Mouse (Mus musculus) fibroblast of lung, adult 2 months (primary cell): ENCODE data around the gene Adamts7.

Source experiments
- DNase-seq: peaks from one replicate; pipeline ENCODE4 v3.0.0-alpha.2; 2011; ENCODE audit warnings: low read depth

The Adamts7 gene

DNA sequence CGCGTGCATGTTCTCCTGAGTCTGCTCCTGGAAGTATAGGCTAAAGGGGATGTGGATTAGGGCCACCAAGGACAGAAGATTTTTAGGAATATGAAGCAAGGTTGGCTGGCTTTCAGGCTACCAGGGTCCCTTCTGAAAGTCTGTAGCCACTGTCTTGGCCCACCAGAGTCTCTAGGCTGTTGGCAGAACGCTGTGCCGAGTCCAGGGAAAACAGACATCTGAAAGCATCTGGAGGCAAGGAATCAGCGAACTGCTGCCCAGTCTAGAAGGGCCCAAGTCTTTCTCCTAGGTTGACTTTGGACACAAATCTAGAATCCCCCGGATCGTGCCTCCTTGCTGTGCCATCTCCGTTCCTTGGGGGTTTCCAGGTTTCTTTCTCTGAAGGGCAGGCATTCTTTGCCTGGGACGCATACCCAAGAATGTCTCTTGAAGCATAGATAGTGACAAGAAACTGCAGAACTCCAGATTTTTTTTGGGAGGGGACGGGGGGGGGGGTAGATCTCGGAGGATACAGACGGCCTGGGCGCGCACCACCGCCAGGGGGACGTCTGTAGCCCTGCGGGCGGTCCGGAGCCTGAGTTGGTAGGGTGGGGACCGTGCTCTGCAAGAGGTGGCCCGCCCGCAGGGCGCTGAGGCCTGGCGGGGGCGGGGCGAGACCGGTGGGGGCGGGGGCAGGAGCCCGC is 485 bp upstream of the Adamts7 start:
- no peak for DNase-seq

GRCm38 (mm10) chr9:90163749-90164095 is 853 bp downstream of the Adamts7 start:
- DNase-seq: no peak

GRCm38 (mm10) chr9:90164670-90165453 is 2.0 kb downstream of the Adamts7 start:
- DNase-seq: no peak

GRCm38 (mm10) chr9:90165590-90165989 is 2.7 kb downstream of the Adamts7 start:
- DNase-seq: no peak

DNA sequence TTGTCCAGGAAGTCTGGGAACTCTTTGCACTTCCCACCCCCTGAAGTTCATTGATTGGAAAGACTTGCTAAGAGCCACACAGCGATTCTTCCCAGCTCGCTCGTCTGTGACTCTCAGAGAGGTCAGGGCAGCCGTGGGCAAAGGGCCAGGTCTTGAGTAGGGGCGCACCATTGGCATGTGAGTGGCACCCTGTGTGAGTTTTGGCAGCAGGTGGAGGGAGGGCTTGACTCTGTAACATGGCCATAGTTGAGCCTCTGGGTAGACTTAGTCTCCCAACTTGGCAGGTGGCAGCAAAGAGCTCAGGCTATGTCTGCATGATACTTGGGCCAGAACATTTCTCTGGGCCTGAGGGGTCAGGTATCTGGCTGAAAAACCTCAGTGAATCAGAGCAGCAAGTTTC is 3.7 kb downstream of the Adamts7 start:
- DNase-seq: no peak

DNA sequence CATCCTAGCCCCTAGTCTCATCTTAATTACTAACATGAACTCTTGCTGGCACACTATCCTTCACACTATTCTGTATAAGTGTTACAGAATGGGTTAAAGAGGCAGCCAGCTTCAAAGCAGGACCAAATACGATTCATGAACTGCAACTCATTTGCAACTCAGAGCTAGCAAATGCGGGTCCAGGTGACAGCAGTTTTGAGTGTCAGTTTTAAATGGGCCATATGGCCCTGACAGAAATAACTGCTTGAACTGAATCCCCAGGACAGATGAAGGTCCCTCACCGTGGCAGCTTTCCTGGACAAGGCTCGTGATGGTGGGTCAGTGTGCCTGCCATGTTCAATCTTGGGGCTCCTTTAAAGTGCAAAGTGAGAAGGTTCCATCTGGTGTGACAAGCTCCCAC is 7.1 kb downstream of the Adamts7 start:
- no peak for DNase-seq

GRCm38 (mm10) chr9:90171421-90171820 is 8.6 kb downstream of the Adamts7 start:
- DNase-seq: no peak

DNA sequence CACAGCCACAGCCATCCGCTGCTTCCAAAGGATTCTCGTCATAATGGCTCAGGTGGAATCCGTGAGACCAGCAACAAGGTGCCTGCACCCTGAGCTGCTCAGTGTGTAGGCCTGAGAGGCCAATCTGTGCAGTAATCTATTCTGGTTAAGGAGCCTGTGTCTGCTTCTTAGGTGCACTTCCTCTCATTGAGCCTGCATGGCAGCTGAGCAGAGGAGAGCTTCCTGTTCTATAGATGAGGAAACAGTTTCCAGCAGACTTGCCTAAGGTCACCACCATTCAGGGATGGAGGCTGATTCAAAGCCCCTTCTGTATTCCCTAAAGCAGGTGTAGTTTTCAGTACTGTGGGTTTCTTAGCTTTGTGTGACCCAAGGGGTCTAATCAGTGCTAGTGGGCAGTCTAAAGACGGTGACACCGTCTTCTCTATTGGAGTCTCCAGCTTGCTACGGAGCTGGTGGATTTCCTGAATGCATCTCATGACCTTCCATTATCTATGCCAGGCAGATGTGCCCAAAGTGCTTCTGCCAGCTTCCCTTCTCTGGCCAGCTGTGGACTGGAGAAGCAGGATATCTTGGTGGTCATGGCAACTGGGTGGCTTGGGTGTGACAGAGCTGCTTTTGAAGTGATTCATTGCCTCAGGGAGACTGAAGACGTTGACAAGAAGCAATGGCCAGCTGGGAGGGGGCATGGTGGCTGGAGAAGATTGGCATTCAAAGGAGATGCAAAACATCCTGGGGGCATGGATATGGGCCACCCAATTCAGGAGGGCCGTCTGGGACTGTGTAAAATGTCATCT is 9.9 kb downstream of the Adamts7 start:
- DNase-seq: no peak

DNA sequence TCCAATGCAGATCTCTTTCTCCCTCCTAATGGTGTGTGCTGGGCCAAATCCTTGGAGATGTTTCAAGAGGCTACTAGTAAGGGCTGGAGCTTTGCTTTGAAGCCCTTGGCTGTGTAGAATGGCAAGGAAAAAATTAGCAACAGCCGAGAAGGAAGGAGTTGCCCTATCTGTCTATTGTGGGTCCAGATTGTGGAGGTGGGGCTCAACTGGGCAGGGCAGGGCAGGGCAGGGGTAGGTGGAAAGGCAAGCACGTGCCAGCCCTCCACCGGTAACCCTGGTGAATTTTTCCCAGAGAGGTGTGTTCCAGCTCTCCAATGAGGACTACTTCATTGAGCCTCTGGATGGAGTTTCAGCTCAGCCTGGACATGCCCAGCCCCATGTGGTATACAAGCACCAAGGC is 10.5 kb downstream of the Adamts7 start:
- no peak for DNase-seq

DNA sequence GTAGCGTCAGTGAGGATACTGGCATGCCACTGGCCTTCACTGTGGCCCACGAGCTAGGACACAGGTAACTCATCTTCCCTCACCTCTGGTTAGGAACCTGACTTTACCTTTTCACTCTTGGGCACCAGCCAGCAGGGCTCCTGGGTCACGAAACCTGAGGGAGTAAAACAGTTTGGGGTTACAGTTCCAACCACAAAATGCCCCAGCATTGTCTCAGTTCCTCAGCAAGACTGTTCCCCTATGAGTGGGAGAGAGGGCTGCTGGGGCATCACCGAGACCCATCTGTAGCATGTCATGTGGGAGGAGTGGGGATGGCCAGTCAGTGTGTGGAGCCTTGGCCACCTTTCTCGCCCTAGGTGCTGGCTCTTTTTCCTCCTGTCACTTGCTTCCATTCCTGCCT is 16.5 kb downstream of the Adamts7 start:
- no peak for DNase-seq

- no peak for DNase-seq
Measured at GRCm38 (mm10) chr9:90181656-90182388, 19.0 kb downstream of the Adamts7 start.

GRCm38 (mm10) chr9:90182636-90183421 is 20.0 kb downstream of the Adamts7 start:
- no peak for DNase-seq

- no peak for DNase-seq
Measured at GRCm38 (mm10) chr9:90183550-90183949, 20.7 kb downstream of the Adamts7 start.

DNA sequence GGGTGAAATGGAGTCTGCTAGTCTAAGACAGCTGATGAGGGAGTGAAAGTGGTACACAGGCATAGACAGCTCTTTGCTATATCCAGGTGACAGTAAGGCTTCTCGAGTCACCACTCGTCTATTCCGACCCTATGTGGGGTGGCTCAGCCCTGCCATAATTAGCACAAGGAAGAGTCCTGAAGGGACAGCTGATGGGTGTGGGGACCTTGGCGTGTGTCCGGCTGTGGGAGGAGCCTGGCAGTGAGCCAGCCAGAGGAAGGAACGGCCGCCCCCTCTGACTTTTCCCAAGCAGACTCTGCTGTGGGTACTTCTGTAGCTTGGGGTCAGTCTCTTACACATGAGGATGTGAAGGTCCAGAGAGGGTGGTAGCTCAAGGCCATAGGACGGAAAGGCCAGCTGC is 21.2 kb downstream of the Adamts7 start:
- DNase-seq: no peak

GRCm38 (mm10) chr9:90185356-90185910 is 22.6 kb downstream of the Adamts7 start:
- DNase-seq: no peak

GRCm38 (mm10) chr9:90188893-90189292 is 26.0 kb downstream of the Adamts7 start:
- no peak for DNase-seq

GRCm38 (mm10) chr9:90189391-90189790 is 26.5 kb downstream of the Adamts7 start:
- DNase-seq: no peak

DNA sequence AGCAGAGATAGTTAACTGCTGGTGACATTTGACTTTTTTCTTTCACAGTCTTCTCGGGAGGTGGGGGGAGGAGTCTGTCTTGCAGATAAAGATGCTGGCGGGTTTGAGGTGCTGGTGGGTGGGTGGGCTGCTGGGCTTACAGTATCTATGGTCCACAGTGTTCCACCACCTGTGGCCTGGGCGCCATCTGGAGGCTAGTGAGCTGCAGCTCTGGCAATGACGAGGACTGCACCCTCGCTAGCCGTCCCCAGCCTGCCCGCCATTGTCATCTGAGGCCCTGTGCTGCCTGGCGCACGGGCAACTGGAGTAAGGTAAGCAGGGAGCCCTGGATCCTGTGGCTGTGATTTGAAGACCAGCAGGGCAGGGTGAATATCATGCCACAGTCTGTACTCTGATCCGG is 32.1 kb downstream of the Adamts7 start:
- no peak for DNase-seq

DNA sequence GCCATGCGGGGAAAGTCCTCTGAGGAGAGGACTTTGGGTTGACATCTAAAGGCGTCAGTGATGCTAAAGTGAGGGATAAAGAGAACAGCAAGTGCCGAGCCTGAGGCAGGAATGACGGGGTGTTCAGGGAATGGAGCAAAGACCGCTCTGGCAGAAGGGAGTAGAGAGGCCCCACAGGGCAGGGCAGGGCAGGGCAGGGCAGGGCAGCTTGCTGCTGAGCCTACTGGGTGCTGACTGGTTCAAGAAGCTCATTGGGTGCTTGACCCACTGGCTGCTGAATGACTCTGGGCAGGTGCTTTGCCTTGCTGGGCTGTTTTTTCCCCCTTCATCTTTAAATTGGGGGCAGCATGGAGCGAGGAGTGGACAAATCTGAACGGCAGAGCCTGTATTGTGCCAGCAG is 33.4 kb downstream of the Adamts7 start:
- no peak for DNase-seq

- no peak for DNase-seq
Measured at GRCm38 (mm10) chr9:90197116-90197665, 34.3 kb downstream of the Adamts7 start.

GRCm38 (mm10) chr9:90197866-90198383 is 35.1 kb downstream of the Adamts7 start:
- no peak for DNase-seq
